Comparison of ENCODE assay signal across 12 mouse cellular contexts in the genomic region with DNA sequence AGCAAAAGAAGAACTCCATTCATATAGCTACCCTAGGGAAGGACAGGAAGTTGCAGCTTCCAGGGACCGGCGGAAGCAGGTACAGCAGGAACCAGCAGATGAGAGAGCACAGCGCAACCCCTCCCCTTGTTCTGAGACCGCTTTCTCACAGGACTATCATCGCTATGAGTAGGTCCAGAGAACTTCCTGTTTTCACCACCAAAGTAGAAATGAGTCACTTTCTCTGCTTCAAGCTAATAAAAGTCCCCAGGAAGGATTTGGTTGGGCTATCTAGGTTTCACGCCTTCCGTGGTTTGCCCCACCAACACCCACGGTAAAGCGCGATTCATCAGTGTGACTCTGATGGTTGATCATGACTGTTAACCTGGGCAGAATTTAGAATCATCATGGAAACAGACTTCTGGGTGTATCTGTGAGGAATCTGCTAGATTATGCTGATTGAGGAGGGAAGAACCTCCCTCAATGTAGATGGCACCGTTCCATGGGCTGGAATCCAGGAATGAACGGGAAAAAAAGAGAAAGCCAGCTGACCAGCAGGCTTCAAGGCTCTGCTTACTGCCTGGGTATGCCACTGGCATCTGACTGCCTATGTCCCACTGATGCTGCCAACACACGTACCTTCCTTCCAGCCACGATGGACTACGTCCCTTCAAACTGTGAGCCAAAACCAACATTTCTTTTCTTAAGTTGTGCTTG. TPM values are rescaled to one million over a fixed set of nuclear protein-coding genes. Genes with fewer than 3 reads are reported as not detected.
A peak's percentile ranks its signal among the peaks of the same experiment; 100 is the strongest.
DNase-seq lines count a peak whose midpoint lies in the region; ATAC-seq and TF ChIP-seq lines count a peak whose summit lies in the region.
"Had no signal": no experiment of that assay in that cellular context is flagged by ENCODE, and none has a peak within 500 bp of the region (broad histone marks: within the 10 kb centered on the region; RNA-seq: fewer than 3 reads in every experiment).

No protein-coding gene starts in this region.

- no peak for TF ChIP-seq CTCF in Patski (IDR thresholded peaks at IDR 0.05)

- peak overlapping the region; percentile 65 for H3K27ac ChIP-seq in macrophage
- H3K27ac ChIP-seq: forebrain, embryonic 13.5 days; heart, adult 2 months had no signal

- 23% methylated on average over 15 of the region's 15 CpGs for WGBS in macrophage (ENCODE audit: missing documents)

- no peaks in the 10 kb centered on the region for H3K79me2 ChIP-seq in macrophage (ENCODE audit: inconsistent target)

- DNase-seq in heart, adult 8-10 months (ENCODE audit: low spot score): peak; percentile 40
- DNase-seq in heart, postnatal 10 days: no peak
- DNase-seq in 3T3-L1 (ENCODE audit: low read depth, low spot score) (peak; percentile 30), Patski (ENCODE audit: low read depth, low spot score) (peak; percentile 51)
- no peak for DNase-seq in right cerebral cortex, postnatal 36 days (ENCODE audit: low spot score in 2 of 2)
- DNase-seq in embryo, embryonic 9.5 days (ENCODE audit: extremely low spot score): no peak
- DNase-seq in cerebellum, adult 18-20 months: no peak
- DNase-seq: embryo, embryonic 11 days; kidney, adult 9 months had no signal

- no peaks in the 10 kb centered on the region for H3K36me3 ChIP-seq in macrophage (ENCODE audit: inconsistent target)

- CTCF ChIA-PET in Patski (lab: Charles Lee): interaction anchor here (1.3 kb wide), 1 partner anchor 20 kb away, joined by 3 read pairs; no protein-coding TSS in a partner anchor

- in situ Hi-C loops in Patski (cut with MboI; ENCODE audit: low pct_unique_long_range_greater_than_20kb): no loop called here

- POLR2A ChIA-PET in Patski (lab: Charles Lee): no interaction called here

- ATAC-seq in Patski: no peak
- ATAC-seq: forebrain, embryonic 13.5 days had no signal

- H3K27me3 ChIP-seq in Patski: peaks cover 3% of the 10 kb centered on the region
- H3K27me3 ChIP-seq: forebrain, embryonic 13.5 days had no signal

- no peak overlapping the region for H3K4me3 ChIP-seq in macrophage (ENCODE audit: inconsistent target)
- H3K4me3 ChIP-seq: forebrain, embryonic 13.5 days; heart, adult 2 months had no signal

- intact Hi-C loops in heart, postnatal 10 days (cut with DNase I): no loop called here

RNA-seq across cellular contexts. Expression of a gene that starts 49.2 kb away (rescaled TPM):
- total RNA-seq in heart, adult 8-10 months (2022): 1 to 10 TPM in 3 of 4 experiments, under 1 TPM in 1; 0.97 to 3.3 (median 2.9) TPM
- 1 to 10 TPM; 2.8 to 3.9 TPM for total RNA-seq in heart, postnatal 10 days (2021)
- polyA plus RNA-seq in Patski (2021): 0.83 TPM
- 100 to 1,000 TPM in 10 of 26 experiments, 10 to 100 TPM in 11, 1 to 10 TPM in 5; 5.6 to 262 (median 81.4) TPM for total RNA-seq in macrophage (2018; cell fraction: chromatin; rRNA removed)
- total RNA-seq in macrophage (2018; cell fraction: cytosol; rRNA removed): 100 to 1,000 TPM in 8 of 26 experiments, 10 to 100 TPM in 18; 34.4 to 131 (median 62.0) TPM
- total RNA-seq in macrophage (2018; cell fraction: nucleus; rRNA removed): 100 to 1,000 TPM in 6 of 26 experiments, 10 to 100 TPM in 19, 1 to 10 TPM in 1; 9.0 to 177 (median 62.5) TPM
- 57.7 to 102 TPM (median 78.1 TPM) in 3 replicates for polyA plus RNA-seq in macrophage (2018)

Comparison
In these comparisons a context has a peak if more than half of its experiments do, and no peak if none do; other contexts are left out.
1. DNase-seq: peak in heart, adult 8-10 months (single experiment), 3T3-L1 (single experiment) and Patski (single experiment); none in heart, postnatal 10 days (0 of 2), right cerebral cortex, postnatal 36 days (0 of 2), embryo, embryonic 9.5 days (single experiment) and cerebellum, adult 18-20 months (0 of 2).